In the genomic region with DNA sequence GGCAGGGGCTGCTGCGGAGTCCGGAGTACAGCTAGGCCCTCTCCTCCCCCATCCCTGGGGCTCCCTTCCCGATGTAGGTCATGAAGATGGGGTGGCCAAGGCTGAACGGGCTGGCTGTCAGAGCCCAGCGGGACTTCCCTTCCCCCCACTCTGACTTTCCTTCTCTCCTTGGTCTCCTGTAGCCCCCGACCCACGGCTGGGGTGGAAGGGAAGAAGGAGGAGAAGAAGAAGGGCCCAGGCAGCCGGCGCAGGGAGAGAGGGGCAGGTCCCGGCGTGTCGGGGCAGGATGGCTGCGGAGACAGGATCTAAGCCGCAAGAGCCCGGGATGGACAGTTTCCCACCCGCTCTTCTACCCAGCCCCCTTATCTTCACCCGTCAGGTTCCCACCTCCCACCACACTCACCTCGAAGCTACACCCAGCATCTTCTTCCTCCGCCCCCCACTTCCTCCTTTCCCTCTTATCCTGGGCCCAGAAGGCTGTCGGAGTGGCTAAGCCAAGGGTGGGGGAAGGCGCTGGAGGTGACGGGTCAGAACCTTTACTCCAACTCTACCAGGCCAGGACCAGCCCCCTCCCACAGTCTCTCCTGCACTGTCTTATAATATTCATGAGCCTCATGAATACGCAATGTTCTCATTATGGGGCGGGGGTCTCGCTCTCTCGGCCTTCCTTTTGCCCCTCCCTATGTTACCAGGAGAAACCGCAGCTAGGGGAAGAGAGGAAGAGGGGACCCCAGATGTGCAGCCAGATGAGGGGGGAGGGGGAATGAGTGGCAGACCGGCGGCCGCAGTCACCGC, we compare ENCODE assay signal across 8 mouse cellular contexts. TPM values are rescaled to one million over a fixed set of nuclear protein-coding genes. Genes with fewer than 3 reads are reported as not detected.
DNase-seq lines count a peak whose midpoint lies in the region; ATAC-seq and TF ChIP-seq lines count a peak whose summit lies in the region.

No protein-coding gene starts in this region.

- no peak for TF ChIP-seq CTCF in midbrain, postnatal 0 days (IDR thresholded peaks at IDR 0.05)

- peaks cover 33% of the 10 kb centered on the region for H3K27me3 ChIP-seq in intestine, embryonic 16.5 days (replicated peaks; ENCODE audit: control insufficient read depth, insufficient read depth, low read length)
- no peaks in the 10 kb centered on the region for H3K27me3 ChIP-seq in midbrain, postnatal 0 days (ENCODE audit: insufficient read depth, low read length)

- no peaks in the 10 kb centered on the region for H3K36me3 ChIP-seq in intestine, embryonic 16.5 days (ENCODE audit: control insufficient read depth, insufficient read depth, low read length)
- no peaks in the 10 kb centered on the region for H3K36me3 ChIP-seq in midbrain, postnatal 0 days (ENCODE audit: insufficient read depth, low read length)

- ATAC-seq in intestine, embryonic 16.5 days, result no peak; the same call in 1 of the 2 replicates
- peak; percentile 53 for ATAC-seq in midbrain, postnatal 0 days (ENCODE audit: low FRiP score)

- H3K9me3 ChIP-seq in intestine, embryonic 16.5 days (ENCODE audit: control insufficient read depth, low read length), result no peaks in the 10 kb centered on the region
- H3K9me3 ChIP-seq in midbrain, postnatal 0 days (ENCODE audit: low read length), result no peaks in the 10 kb centered on the region

- WGBS in intestine, embryonic 16.5 days, result 9% methylated on average over 30 of the region's 31 CpGs
- 4% methylated on average over 27 of the region's 31 CpGs for WGBS in midbrain, postnatal 0 days

- peak overlapping the region; percentile 88 for H3K4me2 ChIP-seq in intestine, embryonic 16.5 days (ENCODE audit: low read depth, low read length)
- peak overlapping the region; percentile 88 for H3K4me2 ChIP-seq in midbrain, postnatal 0 days (ENCODE audit: low read depth, low read length, poor library complexity, severe bottlenecking)

- DNase-seq in adrenal gland, postnatal 36 days, result peak; percentile 39 to 46
- no peak for DNase-seq in adrenal gland, postnatal 10 days
- DNase-seq in right cerebral cortex, postnatal 14 days, result peak; percentile 36
- no peak for DNase-seq in right cerebral cortex, adult 18-20 months
- DNase-seq in midbrain, postnatal 0 days (ENCODE audit: low spot score), result peak; percentile 27
- DNase-seq in yolk sac, embryonic 10.5 days (ENCODE audit: low spot score), result no peak
- no peak for DNase-seq in gastrocnemius, postnatal 14 days

- peaks cover 6% of the 10 kb centered on the region; the same call in 1 of the 2 replicates for H3K4me1 ChIP-seq in intestine, embryonic 16.5 days (ENCODE audit: control insufficient read depth, insufficient read depth, low read length)
- H3K4me1 ChIP-seq in midbrain, postnatal 0 days (ENCODE audit: insufficient read depth, low read length), result peaks cover 9% of the 10 kb centered on the region

- H3K27ac ChIP-seq in intestine, embryonic 16.5 days (ENCODE audit: low read length), result no peak overlapping the region
- peak overlapping the region; percentile 65 for H3K27ac ChIP-seq in midbrain, postnatal 0 days (ENCODE audit: low read depth, low read length)

- peak overlapping the region; percentile 63 for H3K4me3 ChIP-seq in intestine, embryonic 16.5 days (ENCODE audit: low read length)
- H3K4me3 ChIP-seq in midbrain, postnatal 0 days (ENCODE audit: low read depth, low read length), result peak overlapping the region; percentile 67

- peak overlapping the region; percentile 65 for H3K9ac ChIP-seq in intestine, embryonic 16.5 days (ENCODE audit: low read depth, low read length)
- H3K9ac ChIP-seq in midbrain, postnatal 0 days (replicated peaks; ENCODE audit: low read length, poor library complexity, severe bottlenecking), result peak overlapping the region; percentile 87

- intact Hi-C loops in gastrocnemius, postnatal 14 days (cut with DNase I; ENCODE audit: low total_unique reads), result no loop called here

RNA-seq across cellular contexts. Expression of a gene that starts 0.5 kb away (rescaled TPM):
- total RNA-seq in adrenal gland, postnatal 36 days (2021), result 10 to 100 TPM; 11.8 to 13.3 TPM
- total RNA-seq in adrenal gland, postnatal 10 days (2021), result 10 to 100 TPM; 20.1 to 24.2 TPM
- polyA plus RNA-seq in intestine, embryonic 16.5 days (2015; fragmentation: Nextera tagmentation; extraction: Ambion mirVana), result 3.6 and 4.1 TPM in 2 replicates
- 22.0 and 26.5 TPM in 2 replicates for total RNA-seq in midbrain, postnatal 0 days (2014; rRNA removed)
- polyA plus RNA-seq in midbrain, postnatal 0 days (2015; fragmentation: Nextera tagmentation; extraction: Ambion mirVana), result 26.9 and 28.8 TPM in 2 replicates
- 10 to 100 TPM; 31.3 to 32.1 TPM for total RNA-seq in gastrocnemius, postnatal 14 days (2021)

RNA-seq across cellular contexts. Expression of a gene that starts 27.2 kb away (rescaled TPM):
- total RNA-seq in adrenal gland, postnatal 36 days (2021), result 10 to 100 TPM; 37.0 to 37.4 TPM
- total RNA-seq in adrenal gland, postnatal 10 days (2021), result 10 to 100 TPM; 38.0 to 38.2 TPM
- 40.3 and 43.0 TPM in 2 replicates for polyA plus RNA-seq in intestine, embryonic 16.5 days (2015; fragmentation: Nextera tagmentation; extraction: Ambion mirVana)
- total RNA-seq in midbrain, postnatal 0 days (2014; rRNA removed), result 4.8 and 6.8 TPM in 2 replicates
- 3.8 TPM in 2 replicates for polyA plus RNA-seq in midbrain, postnatal 0 days (2015; fragmentation: Nextera tagmentation; extraction: Ambion mirVana)
- 10 to 100 TPM; 22.5 to 25.7 TPM for total RNA-seq in gastrocnemius, postnatal 14 days (2021)

RNA-seq across cellular contexts. Expression of a gene that starts 29.0 kb away (rescaled TPM):
- total RNA-seq in adrenal gland, postnatal 36 days (2021), result not detected
- total RNA-seq in adrenal gland, postnatal 10 days (2021), result not detected
- 0.09 and 0.20 TPM in 2 replicates for polyA plus RNA-seq in intestine, embryonic 16.5 days (2015; fragmentation: Nextera tagmentation; extraction: Ambion mirVana)
- total RNA-seq in midbrain, postnatal 0 days (2014; rRNA removed), result 0.27 TPM in 1 of 2 replicates, not detected in the other
- 0.29 and 0.37 TPM in 2 replicates for polyA plus RNA-seq in midbrain, postnatal 0 days (2015; fragmentation: Nextera tagmentation; extraction: Ambion mirVana)
- total RNA-seq in gastrocnemius, postnatal 14 days (2021), result not detected

Comparison
In these comparisons a context has a peak if more than half of its experiments do, and no peak if none do; other contexts are left out.
1. DNase-seq: peak in adrenal gland, postnatal 36 days (2 of 2), right cerebral cortex, postnatal 14 days (single experiment) and midbrain, postnatal 0 days (single experiment); none in adrenal gland, postnatal 10 days (single experiment), right cerebral cortex, adult 18-20 months (single experiment), yolk sac, embryonic 10.5 days (single experiment) and gastrocnemius, postnatal 14 days (single experiment).